Mouse (Mus musculus) hindbrain, embryonic 14.5 days (tissue): Measurements from ENCODE around the gene Med28. TPM values are rescaled to one million over a fixed set of nuclear protein-coding genes. Genes with fewer than 3 reads are reported as not detected.

Source experiments
- ATAC-seq: fragments of 200-750 bp; cut with Nextera tagmentation; 2 replicates; pipeline ENCODE4 v1.8.0; 2017; ENCODE audit warnings: moderate number of reproducible peaks, mild to moderate bottlenecking, moderate TSS enrichment, moderate library complexity; ENCODE audit not compliant: low FRiP score
- DNase-seq: peaks from one replicate; pipeline ENCODE4 v3.0.0-alpha.2; 2015; ENCODE audit warnings: low spot score
- H3K27ac ChIP-seq: fragments of 300-500 bp; sonication (generic); 2 replicates; pipeline ENCODE4 v1.5.1; 2014; ENCODE audit warnings: mild to moderate bottlenecking, moderate library complexity
- H3K27me3 ChIP-seq: fragments of 300-500 bp; sonication (generic); 2 replicates; pipeline ENCODE4 v1.6.1; 2014; ENCODE audit warnings: mild to moderate bottlenecking, low read length, mixed read lengths; ENCODE audit not compliant: control insufficient read depth, insufficient read depth
- H3K36me3 ChIP-seq: fragments of 300-500 bp; sonication (generic); replicated peaks from 2 replicates; pipeline ENCODE4 v1.6.1; 2014; ENCODE audit not compliant: control insufficient read depth, insufficient read depth
- H3K4me1 ChIP-seq: fragments of 300-500 bp; sonication (generic); replicated peaks from 2 replicates; pipeline ENCODE4 v1.6.1; 2014; ENCODE audit warnings: antibody characterized with exemption, low read length, mixed read lengths; ENCODE audit not compliant: control insufficient read depth, insufficient read depth
- H3K4me2 ChIP-seq: fragments of 300-500 bp; sonication (generic); replicated peaks from 2 replicates; pipeline ENCODE4 v1.6.1; 2014; ENCODE audit warnings: mild to moderate bottlenecking, moderate library complexity
- H3K4me3 ChIP-seq: fragments of 300-500 bp; sonication (generic); replicated peaks from 2 replicates; pipeline ENCODE4 v1.5.1; 2014; ENCODE audit warnings: mild to moderate bottlenecking, low read length
- H3K9ac ChIP-seq: fragments of 300-500 bp; sonication (generic); 2 replicates; pipeline ENCODE4 v1.6.1; 2014
- H3K9me3 ChIP-seq: fragments of 300-500 bp; sonication (generic); 2 replicates; pipeline ENCODE4 v1.6.1; 2016; ENCODE audit warnings: low read length; ENCODE audit not compliant: control insufficient read depth
- WGBS: fragments of 180-500 bp; shearing (Covaris S2); extraction: QIAGEN DNeasy Blood & Tissue Kit; methylation state at CpG from one replicate; pipeline ENCODE4 v1.1.7; 2014; 5-methylcytosine and 5-hydroxymethylcytosine counted together
- polyA plus RNA-seq: library from polyadenylated mRNA; unstranded; fragments of >200 nt; fragmentation: Nextera tagmentation; extraction: Ambion mirVana; gene quantifications from 2 replicates; pipeline ENCODE4 v1.2.1, GENCODE M21; 2014

Med28 gene
- polyA plus RNA-seq, 1 experiment from 2014 or later = 253 TPM

DNA sequence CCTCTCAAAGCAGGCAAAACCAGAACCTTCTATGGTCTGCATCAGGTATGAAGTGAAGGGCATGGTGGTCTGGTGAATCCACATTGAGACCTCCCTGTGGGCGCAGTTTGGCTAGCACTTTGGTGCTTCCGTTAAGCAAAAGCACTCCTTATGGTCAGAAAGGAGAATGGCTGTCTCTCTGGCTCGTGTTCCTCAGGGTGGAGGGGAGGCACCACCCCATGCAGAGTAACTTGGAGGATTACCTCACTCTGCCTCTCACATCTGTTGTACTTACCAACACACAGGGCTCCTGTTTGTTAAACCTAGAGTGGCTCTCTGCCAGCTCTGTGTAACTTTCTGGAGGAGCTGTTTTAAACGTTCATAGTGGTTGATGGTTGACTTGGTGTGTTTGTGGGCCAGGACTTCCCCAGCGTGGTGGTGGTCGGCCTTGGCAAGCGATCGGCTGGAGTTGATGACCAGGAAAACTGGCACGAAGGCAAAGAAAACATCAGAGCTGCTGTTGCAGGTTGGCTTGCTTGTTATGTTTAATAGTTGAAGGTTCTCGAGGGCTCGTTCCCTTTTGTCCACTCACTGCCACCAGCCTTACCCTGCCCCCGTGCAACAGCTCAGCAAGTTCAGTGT is 23.0 kb upstream of the Med28 start:
- 90% methylated on average over 12 of the region's 12 CpGs for WGBS
- Histone ChIP-seq H3K4me3 (no peak overlapping the region), H3K36me3 (peaks cover 14% of the 10 kb centered on the region), H3K9ac (no peak overlapping the region), H3K27me3 (no peaks in the 10 kb centered on the region), H3K9me3 (no peaks in the 10 kb centered on the region), H3K4me1 (peaks cover 11% of the 10 kb centered on the region; the same call in 1 of the 2 replicates), H3K4me2 (no peak overlapping the region), H3K27ac (no peak overlapping the region)
- ATAC-seq = no peak
- DNase-seq = no peak

DNA sequence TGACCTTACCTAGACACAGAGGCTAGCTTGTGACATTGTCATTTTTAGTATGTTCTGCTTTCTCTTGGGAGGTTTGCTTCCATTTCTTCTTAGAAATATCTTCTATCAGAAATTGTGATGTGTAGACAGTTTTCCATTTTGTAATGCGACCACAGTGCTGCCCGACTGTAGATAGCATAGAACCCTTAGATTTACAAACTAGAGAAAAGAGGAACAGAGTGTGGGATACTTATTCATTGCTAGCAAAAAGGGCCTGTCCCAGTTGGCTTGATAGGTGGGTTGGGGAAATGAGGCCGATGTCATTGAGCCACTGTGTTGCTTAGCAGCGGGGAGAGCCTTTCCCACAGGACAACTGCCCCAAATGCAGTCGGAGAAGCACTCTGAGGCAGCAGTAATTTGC is 22.5 kb upstream of the Med28 start:
- Histone ChIP-seq H3K27me3 (no peaks in the 10 kb centered on the region), H3K4me1 (peaks cover 11% of the 10 kb centered on the region; the same call in 1 of the 2 replicates), H3K9me3 (no peaks in the 10 kb centered on the region), H3K36me3 (peaks cover 14% of the 10 kb centered on the region), H3K9ac (no peak overlapping the region), H3K4me2 (no peak overlapping the region), H3K4me3 (no peak overlapping the region), H3K27ac (no peak overlapping the region)
- ATAC-seq (no peak), DNase-seq (no peak)
- 97% methylated on average over 5 of the region's 5 CpGs for WGBS

DNA sequence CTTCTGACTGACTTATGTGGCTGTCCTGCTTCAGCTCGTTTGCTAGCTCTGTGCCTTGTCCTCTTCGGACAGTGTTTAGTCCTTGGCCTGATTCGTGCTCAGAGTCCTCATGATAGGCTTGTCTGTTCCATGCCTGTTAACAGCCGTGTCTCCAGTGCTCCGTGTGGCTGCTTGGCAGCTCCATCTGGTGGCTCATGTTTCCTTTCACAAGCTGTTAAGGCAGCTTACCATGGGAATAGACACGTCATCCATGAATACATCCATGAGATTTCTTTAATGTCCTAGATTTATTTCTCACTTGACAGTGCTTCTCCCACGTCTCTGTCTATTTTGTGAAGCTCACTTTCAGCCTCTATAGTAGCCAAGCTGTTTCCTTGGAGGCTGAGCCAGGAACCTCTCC is 10.0 kb upstream of the Med28 start:
- peaks cover 59% of the 10 kb centered on the region for H3K36me3 ChIP-seq
- H3K9ac ChIP-seq = no peak overlapping the region
- ATAC-seq (no peak), DNase-seq (no peak)
- 85% methylated on average over 7 of the region's 7 CpGs for WGBS
- no peaks in the 10 kb centered on the region for H3K9me3 ChIP-seq
- H3K27me3 ChIP-seq = no peaks in the 10 kb centered on the region
- H3K4me2 ChIP-seq = no peak overlapping the region
- no peaks in the 10 kb centered on the region for H3K4me1 ChIP-seq
- H3K4me3 ChIP-seq = no peak overlapping the region
- no peak overlapping the region for H3K27ac ChIP-seq

GRCm38 (mm10) chr5:45512908-45513307 is 7.1 kb upstream of the Med28 start:
- peaks cover 33% of the 10 kb centered on the region for H3K36me3 ChIP-seq
- H3K27me3 ChIP-seq = no peaks in the 10 kb centered on the region
- no peaks in the 10 kb centered on the region for H3K9me3 ChIP-seq
- 90% methylated on average over 6 of the region's 6 CpGs for WGBS
- no peak overlapping the region for H3K27ac ChIP-seq
- no peaks in the 10 kb centered on the region for H3K4me1 ChIP-seq
- DNase-seq (no peak), ATAC-seq (no peak)
- H3K9ac ChIP-seq = no peak overlapping the region
- no peak overlapping the region for H3K4me2 ChIP-seq
- no peak overlapping the region for H3K4me3 ChIP-seq

DNA sequence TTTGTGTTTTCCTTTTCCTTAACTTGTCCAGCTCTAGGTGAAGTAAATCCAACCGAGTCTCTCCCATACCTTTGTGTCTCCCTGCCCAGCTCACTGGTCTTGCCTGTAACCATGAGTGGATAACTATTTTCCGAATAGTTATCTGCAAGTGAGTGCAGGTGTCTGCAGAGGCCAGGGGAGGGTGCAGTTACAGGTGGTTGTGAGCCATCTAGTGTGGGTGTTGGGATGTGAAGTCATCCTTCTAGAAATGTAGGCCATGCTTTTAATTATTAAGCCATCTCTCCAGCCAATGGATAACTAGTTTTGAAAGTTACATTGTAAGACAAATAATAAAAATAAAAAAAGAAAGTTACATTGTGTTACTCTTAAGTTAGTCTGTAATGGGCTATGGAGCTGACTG is 6.5 kb upstream of the Med28 start:
- H3K4me3 ChIP-seq = no peak overlapping the region
- H3K4me1 ChIP-seq = no peaks in the 10 kb centered on the region
- no peak for DNase-seq
- ATAC-seq = no peak
- no peaks in the 10 kb centered on the region for H3K9me3 ChIP-seq
- no peak overlapping the region for H3K4me2 ChIP-seq
- no peaks in the 10 kb centered on the region for H3K27me3 ChIP-seq
- H3K36me3 ChIP-seq = peaks cover 28% of the 10 kb centered on the region
- no peak overlapping the region for H3K27ac ChIP-seq
- 94% methylated on average over 2 of the region's 2 CpGs for WGBS
- H3K9ac ChIP-seq = no peak overlapping the region

DNA sequence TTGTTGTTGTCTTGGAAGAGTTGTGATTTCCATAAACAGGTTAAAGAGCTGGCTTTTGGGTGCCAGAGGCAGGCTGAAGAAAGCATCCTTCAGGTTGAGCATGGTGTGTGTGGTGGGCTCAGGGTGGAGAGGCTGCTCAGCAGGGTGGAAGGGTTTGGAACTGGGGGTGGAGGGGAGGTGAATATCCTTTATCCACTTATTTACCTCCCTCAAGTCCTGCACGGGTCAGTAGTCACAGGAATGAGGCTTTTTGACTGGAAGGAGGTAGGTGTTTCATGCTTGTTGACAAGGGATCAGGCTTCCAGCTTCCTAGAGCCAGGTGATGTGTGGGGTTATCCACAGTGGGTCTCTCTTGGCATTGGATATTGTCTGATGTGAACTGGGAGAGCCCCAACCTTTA is 5.4 kb upstream of the Med28 start:
- no peak overlapping the region for H3K27ac ChIP-seq
- H3K27me3 ChIP-seq = no peaks in the 10 kb centered on the region
- no peak overlapping the region for H3K4me2 ChIP-seq
- WGBS = 94% methylated on average over 1 of the region's 1 CpGs
- H3K9ac ChIP-seq = no peak overlapping the region
- H3K4me3 ChIP-seq = no peak overlapping the region
- ATAC-seq = no peak
- no peaks in the 10 kb centered on the region for H3K9me3 ChIP-seq
- no peak for DNase-seq
- peaks cover 22% of the 10 kb centered on the region for H3K36me3 ChIP-seq
- H3K4me1 ChIP-seq = 0 out of 2 replicates have a peak, but pooled peaks cover under 1% of the 10 kb centered on the region

- H3K36me3 ChIP-seq = peaks cover 15% of the 10 kb centered on the region
- ATAC-seq = no peak
- 0 out of 2 replicates have a peak, but pooled peaks cover 3% of the 10 kb centered on the region for H3K4me1 ChIP-seq
Measured at GRCm38 (mm10) chr5:45515151-45515743, 4.8 kb upstream of the Med28 start.

GRCm38 (mm10) chr5:45520809-45521110 is 731 bp downstream of the Med28 start:
- Histone ChIP-seq H3K36me3 (peaks cover 24% of the 10 kb centered on the region), H3K9me3 (no peaks in the 10 kb centered on the region), H3K4me2 (peak overlapping the region; percentile 97), H3K27ac (no peak overlapping the region), H3K4me3 (peak overlapping the region; percentile 79), H3K9ac (peak overlapping the region; percentile 73), H3K27me3 (no peaks in the 10 kb centered on the region), H3K4me1 (peaks cover 17% of the 10 kb centered on the region)
- no peak for ATAC-seq
- WGBS = 5% methylated on average over 5 of the region's 5 CpGs
- DNase-seq = no peak

More at GRCm38 (mm10) chr5:45515151-45515743, 4.8 kb upstream of the Med28 start:
- Histone ChIP-seq H3K9me3 (no peaks in the 10 kb centered on the region), H3K4me3 (no peak overlapping the region), H3K27ac (no peak overlapping the region), H3K4me2 (no peak overlapping the region), H3K27me3 (no peaks in the 10 kb centered on the region), H3K9ac (no peak overlapping the region)
- 95% methylated on average over 10 of the region's 10 CpGs for WGBS
- no peak for DNase-seq

GRCm38 (mm10) chr5:45521601-45522000 is 1.6 kb downstream of the Med28 start:
- Histone ChIP-seq H3K4me3 (peak overlapping the region; percentile 79; the same call in 1 of the 2 replicates), H3K4me1 (peaks cover 17% of the 10 kb centered on the region), H3K4me2 (peak overlapping the region; percentile 97), H3K27me3 (no peaks in the 10 kb centered on the region), H3K27ac (no peak overlapping the region), H3K9ac (no peak overlapping the region), H3K9me3 (no peaks in the 10 kb centered on the region), H3K36me3 (peaks cover 33% of the 10 kb centered on the region)
- DNase-seq (no peak), ATAC-seq (no peak)
- 90% methylated on average over 6 of the region's 6 CpGs for WGBS
